Mouse (Mus musculus) gastrocnemius, postnatal 4 days (tissue): Measurements from ENCODE around the gene Yeats2. TPM values are rescaled to one million over a fixed set of nuclear protein-coding genes. Genes with fewer than 3 reads are reported as not detected.
A peak's percentile ranks its signal among the peaks of the same experiment; 100 is the strongest.

ENCODE experiments used
- DNase-seq, 2 experiments: peaks; one replicate each; pipeline ENCODE4 v3.0.0; 2021 to 2022; ENCODE audit warnings: low spot score in 2 of 2, mixed read lengths in 2 of 2
- total RNA-seq, 2 experiments: library from RNA; stranded (reverse); gene quantifications; 2 replicates each; pipeline ENCODE4 v1.2.3; 2021

Yeats2 gene
- total RNA-seq, 2 experiments from 2014 or later, result 42.0 to 51.7 TPM

- no peak for DNase-seq
These were observed 44.5 kb downstream of the Yeats2 start for GRCm38 (mm10) chr16:20185368-20185767.

DNA sequence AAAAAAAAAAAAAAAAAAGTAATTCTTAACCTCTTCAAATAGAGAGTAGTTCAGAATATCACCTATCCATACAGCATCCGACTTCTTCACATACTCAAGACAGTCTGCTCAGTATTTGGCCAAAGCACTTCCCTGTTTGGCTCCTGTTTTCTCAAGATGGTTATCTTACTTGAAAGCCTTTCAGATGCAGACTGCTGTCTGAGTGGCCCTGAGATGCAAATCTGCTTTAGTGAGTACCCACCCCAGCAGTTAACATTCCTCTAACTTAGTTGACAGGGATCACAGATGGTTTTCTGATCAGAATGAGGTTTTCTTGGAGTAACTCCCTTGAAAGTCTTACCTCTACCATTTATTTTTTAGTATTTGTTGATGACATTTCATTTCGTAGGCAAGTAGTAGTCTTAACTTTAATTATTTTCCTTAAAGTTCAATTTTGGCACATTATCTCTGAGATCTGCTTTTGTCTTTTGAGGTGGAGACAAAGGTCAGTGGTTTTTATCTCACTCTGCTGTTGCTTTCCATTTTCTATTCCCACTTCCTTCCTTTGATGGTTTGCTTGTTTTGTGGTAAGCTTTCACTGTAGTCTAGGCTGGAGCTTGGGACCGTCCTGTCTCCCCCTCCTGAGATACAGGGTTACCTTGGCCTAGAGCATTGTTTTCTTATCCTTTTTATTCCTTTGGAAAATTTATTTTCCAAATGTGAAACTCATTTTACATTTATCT, 50.5 kb downstream of the Yeats2 start:
- no peak for DNase-seq

- no peak for DNase-seq
These were observed 51.2 kb downstream of the Yeats2 start for GRCm38 (mm10) chr16:20192043-20192442.

DNA sequence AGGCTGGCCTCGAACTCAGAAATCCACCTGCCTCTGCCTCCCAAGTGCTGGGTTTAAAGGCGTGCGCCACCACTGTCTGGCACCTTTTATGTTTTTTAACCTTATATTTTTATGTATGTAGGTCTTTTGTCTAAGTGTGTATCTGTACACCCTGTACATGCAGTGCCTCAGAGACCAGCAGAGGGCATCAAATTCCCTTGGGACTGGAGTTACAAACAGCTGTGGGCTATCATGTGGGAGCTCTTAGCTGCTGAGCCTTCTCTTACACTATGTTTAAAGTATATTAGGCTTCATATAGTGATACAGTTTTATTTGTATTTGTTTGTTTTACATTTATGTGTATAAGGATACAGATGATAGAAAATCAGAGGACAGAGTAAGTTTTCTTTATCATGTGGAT, 54.7 kb downstream of the Yeats2 start:
- DNase-seq, result no peak

DNA sequence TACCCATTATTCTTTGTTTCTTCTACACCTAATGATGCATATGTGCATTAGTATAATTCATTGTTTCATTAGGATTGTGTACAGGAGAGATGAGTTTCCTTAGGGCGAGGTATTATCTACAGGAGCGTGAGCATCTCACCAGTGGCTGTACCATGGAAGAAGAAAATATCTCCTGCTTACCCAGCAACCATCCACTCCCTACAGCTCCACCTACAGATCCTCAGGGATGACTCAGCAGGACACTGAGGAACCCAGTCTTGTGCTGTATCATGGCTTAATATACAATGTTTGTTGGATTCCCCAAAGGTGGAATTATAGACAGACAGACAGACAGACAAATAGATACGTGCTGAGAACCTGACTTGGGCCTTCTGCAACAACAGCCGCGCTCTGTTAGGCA, 56.1 kb downstream of the Yeats2 start:
- no peak for DNase-seq

DNA sequence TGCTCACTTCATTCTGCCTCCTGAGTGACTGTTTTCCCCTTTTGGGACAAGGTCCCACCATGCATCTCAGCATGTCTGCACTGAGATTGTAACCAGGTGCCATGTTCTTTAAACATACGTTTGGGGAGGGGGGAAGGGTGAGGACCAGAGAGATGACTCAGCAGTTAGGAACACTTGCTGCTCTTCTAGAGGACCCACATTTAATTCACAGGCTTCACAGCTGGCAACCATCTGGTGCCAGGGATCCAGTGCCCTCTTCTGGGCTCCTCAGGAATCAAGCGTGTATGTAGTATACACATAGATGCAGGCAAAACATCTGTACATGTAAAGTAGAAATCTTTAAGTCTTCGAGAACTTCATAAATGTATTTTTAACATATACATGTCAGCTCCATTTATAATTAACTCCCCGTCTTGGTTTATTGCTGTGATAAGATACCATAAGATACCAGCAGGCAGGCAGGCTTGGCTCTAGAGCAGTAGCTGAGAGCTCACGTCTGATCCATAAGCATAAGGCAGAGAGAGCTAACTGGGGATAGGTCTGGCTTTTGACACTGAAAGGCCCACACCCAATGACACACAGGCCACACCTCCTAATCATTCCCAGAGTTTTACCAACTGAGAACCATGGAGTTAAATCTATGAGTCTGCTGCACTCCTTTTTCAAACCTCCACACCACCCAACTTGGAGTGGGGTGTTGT, 58.8 kb downstream of the Yeats2 start:
- DNase-seq, result no peak

GRCm38 (mm10) chr16:20213591-20214226, 72.8 kb downstream of the Yeats2 start:
- DNase-seq, result no peak

DNA sequence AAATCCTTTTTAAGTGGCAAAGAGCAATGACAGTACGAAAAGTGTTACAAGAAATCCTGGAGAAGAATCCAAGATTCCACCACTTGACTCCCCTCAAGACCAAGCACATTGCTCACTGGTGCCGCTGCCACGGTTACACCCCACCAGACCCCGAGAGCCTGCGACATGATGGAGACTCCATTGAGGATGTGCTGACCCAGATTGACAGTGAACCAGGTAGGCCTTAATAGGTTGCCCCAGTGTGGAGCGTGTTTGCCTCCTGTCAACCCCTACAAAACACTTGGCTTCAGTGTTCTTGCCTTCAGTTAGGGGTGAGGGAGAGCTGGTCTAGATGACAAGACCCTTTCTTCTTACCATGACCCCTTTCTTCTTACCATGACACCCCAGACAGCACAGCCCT, 81.9 kb downstream of the Yeats2 start:
- no peak for DNase-seq

GRCm38 (mm10) chr16:20226676-20227075, 85.8 kb downstream of the Yeats2 start:
- no peak for DNase-seq

- no peak for DNase-seq
These were observed 86.6 kb downstream of the Yeats2 start for GRCm38 (mm10) chr16:20227504-20227903.

GRCm38 (mm10) chr16:20228167-20228566, 87.3 kb downstream of the Yeats2 start:
- no peak for DNase-seq

GRCm38 (mm10) chr16:20234406-20234805, 93.5 kb downstream of the Yeats2 start:
- DNase-seq, result no peak

GRCm38 (mm10) chr16:20237426-20237825, 96.6 kb downstream of the Yeats2 start:
- DNase-seq, result no peak

GRCm38 (mm10) chr16:20238646-20239045, 97.8 kb downstream of the Yeats2 start:
- DNase-seq, result no peak

DNA sequence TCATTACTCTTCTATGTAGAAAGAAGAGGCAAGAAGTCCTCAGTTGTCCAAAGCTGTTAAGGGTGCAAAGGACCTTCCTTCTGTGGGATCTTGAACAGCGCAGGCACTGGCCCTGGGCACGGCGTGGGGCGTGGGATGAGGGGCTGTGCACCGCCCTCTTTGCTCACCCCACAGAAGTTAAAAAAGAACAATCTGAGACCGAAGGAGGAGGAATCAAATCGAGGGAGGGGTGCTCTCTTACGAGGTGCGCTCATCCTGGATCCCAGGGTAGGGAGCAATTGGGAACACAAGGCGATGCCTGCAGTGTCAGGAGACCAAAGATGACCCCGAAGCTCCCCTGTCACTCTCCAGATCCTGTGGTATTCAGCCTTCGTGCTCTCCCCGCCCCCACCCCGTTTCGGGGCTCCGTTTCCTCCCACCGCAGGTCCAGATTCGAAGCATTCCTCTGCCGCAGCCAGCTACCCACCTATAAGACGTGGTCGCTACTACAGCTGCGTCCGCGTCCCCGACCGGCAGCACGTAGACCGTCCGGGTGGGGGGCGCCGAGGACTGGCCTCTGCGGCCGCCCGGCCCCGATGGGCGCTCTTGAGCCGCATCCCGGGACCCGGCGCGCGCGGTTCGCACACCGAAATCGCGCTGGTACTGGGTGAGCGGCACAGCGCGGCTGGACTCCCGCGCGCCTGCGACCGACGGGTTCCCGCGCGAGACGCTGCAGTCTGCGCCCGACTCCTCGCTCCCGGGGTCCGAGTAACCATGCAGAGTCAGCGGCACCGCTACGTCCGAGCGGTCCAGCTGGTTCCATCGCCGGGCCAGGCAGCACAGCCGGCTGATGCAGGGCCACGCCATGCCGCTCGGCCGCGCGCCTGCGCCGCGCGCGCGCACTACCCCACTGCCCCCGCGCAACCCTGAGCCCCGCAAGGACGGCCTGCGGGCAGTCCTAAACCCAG, 99.9 kb downstream of the Yeats2 start, which contains the start of gene Map6d1:
TSS of gene Map6d1 (minus strand) at position 891 of the 947 bp plus-strand sequence.
- DNase-seq, result peak; percentile 24 to 41

GRCm38 (mm10) chr16:20247103-20247502, 106.2 kb downstream of the Yeats2 start:
- DNase-seq, result no peak

DNA sequence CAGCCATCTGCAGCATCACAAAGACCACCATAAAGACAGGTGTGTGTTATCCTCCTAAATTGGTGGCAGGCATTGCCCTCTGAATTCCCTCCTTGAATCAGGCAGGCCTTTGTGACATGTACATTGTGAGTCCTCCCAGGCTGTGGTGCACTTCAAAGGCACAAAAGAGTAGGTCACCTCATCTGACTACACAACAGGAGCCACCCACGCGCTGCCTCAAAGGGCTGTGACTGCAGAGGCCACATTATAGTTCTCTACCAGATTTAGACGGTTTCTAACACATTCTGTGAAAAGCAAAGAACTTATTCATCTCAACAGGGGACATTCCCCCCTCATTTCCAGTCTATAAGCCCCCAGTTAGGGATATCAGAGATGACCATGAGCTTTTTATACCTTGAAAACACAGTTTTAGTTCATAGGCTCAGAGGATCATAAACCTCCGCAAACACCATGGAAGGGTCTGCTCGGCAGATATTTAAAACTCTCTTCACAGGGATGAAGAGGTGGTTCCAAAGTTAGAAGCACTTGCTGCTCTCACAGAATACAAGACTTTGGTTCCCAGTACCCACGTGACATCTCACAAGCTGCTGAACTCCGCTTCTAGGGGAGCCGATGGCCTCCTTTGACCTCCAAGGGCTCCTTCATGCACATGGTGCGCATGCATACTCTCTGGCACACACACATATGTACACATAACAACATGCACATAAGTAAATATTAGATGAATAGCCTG, 107.7 kb downstream of the Yeats2 start:
- DNase-seq, result no peak

DNA sequence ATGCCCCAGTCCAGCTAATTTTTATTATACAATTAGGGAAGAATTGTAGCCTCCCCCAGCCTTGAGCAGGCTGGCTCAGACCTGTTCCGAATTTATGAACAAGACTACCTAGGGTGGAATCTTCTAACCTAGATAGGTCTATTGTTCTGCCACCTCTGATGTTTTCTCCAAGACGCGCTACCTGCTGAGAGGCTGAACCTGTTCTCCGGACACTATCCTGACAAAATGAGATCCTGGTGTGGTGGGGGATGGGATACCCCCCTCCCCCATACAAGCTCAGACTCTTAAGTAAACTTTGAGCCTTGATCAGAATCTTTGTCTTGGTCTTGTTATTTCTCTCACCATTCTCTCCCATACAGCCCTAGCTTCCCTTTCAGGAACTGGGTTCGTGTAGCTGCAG, 117.1 kb downstream of the Yeats2 start:
- no peak for DNase-seq

GRCm38 (mm10) chr16:20265089-20265488, 124.2 kb downstream of the Yeats2 start:
- DNase-seq, result no peak

DNA sequence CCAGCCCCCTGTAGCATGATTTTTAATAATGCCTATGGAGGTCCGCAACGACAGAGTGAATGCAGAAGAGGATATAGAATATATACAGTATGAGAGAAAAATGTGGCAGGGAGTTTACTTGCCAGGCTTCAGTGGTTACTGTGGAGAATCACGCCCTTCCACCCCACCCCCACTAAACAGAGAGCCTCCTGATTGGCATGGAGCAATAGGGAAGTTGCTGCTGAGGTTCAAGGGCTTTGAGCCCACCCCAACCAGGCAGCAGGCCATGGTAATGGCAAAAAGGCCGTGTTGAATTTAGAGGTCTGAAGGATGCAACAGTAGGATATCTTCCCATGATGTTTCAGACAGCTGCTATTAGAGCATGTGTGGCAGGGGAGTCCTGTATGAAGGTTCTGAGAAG, 130.5 kb downstream of the Yeats2 start:
- DNase-seq, result no peak
